Mouse (Mus musculus): ENCODE results near the gene Neil3.

DNA sequence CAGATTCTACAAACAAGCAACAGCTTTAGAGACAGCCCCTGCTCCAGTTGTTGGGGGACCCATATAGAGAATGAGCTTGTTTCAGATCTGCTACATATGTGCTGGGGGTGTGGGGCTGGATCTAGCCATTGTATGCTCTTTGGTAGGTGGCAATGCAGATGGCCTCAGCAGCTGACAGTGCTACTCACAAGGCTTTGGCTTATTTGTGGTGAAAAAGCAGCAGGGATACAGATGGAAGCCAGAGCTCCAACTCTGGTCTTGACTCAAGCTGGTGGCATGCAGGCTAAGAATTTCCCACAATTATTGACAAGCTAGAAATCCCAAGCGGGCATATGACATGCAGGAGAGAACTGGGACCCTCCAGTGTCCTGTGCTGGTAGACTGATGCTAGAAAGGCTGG lies 40.8 kb downstream of the Neil3 start:
- TF ChIP-seq CTCF (IDR thresholded peaks at IDR 0.05; ENCODE audit: control insufficient read depth, insufficient read depth, insufficient read length) (no peak), CEBPB (IDR thresholded peaks at IDR 0.05; ENCODE audit: low read depth) (no peak), MAX (IDR thresholded peaks at IDR 0.05) (no peak)
